Mouse (Mus musculus) G1E (cell line): Measurements from ENCODE around the gene Epp13.

Experiments
- CTCF ChIP-seq: IDR thresholded peaks from 2 replicates; pipeline ENCODE4 v1.5.1; 2012; ENCODE audit warnings: low read depth, low read length, inconsistent platforms, mixed read lengths
- GATA1 ChIP-seq: IDR thresholded peaks from 2 replicates; pipeline ENCODE4 v1.6.1; 2012; ENCODE audit warnings: borderline replicate concordance, low read length, inconsistent platforms, mixed read lengths
- GATA2 ChIP-seq: IDR thresholded peaks from 2 replicates; pipeline ENCODE4 v1.6.1; 2012; ENCODE audit warnings: low read depth, low read length, inconsistent platforms, borderline replicate concordance
- POLR2AphosphoS5 ChIP-seq: IDR thresholded peaks from 2 replicates; pipeline ENCODE4 v1.6.1; 2012; ENCODE audit warnings: low read depth, low read length, inconsistent platforms; ENCODE audit not compliant: insufficient replicate concordance
- TAL1 ChIP-seq: conservative IDR thresholded peaks from 2 replicates; pipeline ENCODE4 v1.6.1; 2012; ENCODE audit warnings: low read depth, low read length, inconsistent platforms, mixed read lengths

DNA sequence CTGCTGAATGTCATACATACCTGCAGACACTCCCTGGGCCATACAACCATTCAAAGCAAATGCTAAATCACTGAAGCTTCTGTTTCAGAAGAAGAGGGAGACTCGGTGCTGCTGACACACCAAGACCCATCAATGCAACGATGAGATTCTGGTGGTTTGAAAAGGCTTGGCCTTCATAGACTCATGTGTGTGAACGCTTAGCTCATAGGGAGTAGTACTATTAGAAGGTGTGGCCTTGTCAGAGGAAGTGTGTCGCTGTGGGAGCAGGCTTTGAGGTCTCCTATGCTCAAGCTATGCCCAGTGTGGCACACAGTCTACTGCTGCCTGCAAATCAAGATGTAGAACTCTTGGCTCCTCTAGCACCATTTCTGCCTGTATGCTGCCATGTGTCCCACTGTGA lies 4.9 kb downstream of the Epp13 start:
- TF ChIP-seq TAL1 (no peak), CTCF (no peak), GATA1 (no peak), POLR2AphosphoS5 (no peak), GATA2 (no peak)
